Mouse (Mus musculus) lung, postnatal 25 days (tissue): ENCODE measurements at regions not wholly inside any gene's neighbourhood (a gene's known extent, or its start where the extent isn't known, plus 50 kb on each side); places are given as distances from the start of the nearest gene placed in this dataset.
A peak's percentile ranks its signal among the peaks of the same experiment; 100 is the strongest.

Source experiments
- DNase-seq: peaks from one replicate; pipeline ENCODE4 v3.0.0; 2022; ENCODE audit warnings: low spot score

GRCm38 (mm10) chr11:114258218-114258617 is 191.4 kb upstream of the Sdk2 start:
- no peak for DNase-seq

DNA sequence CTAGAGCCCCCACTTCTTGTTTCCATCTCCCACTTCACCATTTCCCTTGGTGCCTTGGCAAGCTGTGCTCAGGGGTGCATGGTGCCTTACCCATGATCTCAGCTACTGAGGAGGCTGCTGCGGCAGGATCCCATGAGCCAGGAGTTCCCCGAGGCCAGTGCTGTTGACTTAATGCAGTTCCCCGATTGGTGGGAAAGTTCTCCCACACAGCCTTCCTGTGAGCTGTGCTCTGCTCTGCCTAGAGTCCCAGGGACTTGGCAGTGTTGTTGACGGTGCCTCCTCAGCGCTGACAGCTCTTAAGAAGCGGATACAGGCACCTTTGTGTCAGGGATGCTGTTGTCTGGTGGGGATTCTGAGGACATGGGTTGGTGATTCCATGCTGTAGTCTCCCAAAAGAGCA is 190.9 kb upstream of the Sdk2 start:
- DNase-seq, result no peak

DNA sequence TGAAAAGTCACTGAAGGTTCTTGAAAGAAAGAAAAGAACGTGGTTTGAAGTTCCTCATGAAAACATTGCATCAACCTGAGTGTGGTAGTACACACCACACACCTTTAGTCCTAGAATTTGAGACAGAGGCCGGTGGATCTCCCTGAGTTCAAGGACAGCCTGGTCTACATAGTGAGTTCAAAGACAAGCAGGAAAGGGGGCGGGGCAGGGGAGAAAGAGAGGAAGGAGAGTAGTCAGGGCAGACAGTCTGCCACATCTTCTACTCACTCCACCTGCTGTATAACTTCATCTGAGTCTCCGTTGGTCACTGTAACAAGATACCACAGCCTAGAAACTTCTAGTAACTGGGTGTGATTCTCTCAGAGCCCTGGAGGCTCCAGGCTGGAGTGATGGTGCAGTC is 190.2 kb upstream of the Sdk2 start:
- no peak for DNase-seq

DNA sequence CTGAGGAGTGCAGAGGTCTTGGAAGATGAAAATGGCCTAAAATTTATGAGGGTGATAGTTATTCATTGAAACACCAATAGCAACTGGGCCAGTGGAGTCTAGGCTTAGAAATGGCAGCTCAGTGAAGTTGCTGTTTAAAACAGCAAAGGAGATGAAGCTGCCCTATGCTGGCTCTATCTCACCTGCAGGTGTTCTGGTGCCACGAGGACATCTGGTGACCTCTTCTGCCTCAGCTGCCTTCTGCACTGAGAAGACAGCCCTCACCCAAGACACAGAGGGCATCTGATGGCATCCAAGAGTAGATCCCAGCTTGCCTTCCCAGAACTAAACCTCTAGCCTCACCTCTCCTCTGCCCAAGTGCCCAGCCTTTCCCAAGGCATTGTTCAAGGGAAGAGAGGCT is 187.5 kb upstream of the Sdk2 start:
- DNase-seq, result no peak

DNA sequence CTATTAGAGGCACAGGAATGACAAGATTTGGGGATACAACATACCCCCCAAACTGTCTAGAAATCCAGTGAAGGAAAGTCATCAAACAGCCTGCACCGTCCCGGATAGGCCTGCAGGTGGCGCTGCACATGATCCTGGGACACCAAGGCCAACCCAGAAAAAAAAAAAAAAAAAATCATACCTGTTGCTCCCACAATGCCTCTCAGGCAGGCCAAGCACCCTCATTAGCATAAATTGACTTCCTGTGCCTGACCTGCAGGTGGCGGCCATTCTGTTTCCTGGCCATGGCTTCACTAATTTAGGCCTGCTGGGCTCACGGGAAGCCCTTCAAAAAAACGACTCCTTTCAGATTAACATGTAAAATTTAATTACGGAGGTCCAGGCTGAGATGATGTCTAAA is 184.8 kb upstream of the Sdk2 start:
- no peak for DNase-seq

DNA sequence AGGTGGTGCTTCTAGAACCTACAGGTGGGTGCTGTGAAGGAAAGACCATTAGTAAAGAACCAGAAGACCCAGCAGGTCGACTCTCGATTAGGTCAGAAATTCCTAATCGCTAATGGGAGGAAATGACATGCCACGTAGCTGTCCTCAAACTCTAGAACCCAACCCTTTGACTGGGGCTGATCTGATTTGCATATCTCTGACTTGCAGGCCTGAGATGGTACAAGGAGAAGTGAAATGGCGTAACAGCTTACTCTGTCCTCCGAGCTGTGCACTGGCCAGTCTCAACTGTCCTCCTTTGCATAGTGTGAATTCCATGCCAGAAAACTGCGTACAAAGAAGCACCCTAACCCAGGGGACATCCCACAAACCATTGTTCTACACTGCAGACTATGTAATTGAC is 182.4 kb upstream of the Sdk2 start:
- DNase-seq, result no peak

DNA sequence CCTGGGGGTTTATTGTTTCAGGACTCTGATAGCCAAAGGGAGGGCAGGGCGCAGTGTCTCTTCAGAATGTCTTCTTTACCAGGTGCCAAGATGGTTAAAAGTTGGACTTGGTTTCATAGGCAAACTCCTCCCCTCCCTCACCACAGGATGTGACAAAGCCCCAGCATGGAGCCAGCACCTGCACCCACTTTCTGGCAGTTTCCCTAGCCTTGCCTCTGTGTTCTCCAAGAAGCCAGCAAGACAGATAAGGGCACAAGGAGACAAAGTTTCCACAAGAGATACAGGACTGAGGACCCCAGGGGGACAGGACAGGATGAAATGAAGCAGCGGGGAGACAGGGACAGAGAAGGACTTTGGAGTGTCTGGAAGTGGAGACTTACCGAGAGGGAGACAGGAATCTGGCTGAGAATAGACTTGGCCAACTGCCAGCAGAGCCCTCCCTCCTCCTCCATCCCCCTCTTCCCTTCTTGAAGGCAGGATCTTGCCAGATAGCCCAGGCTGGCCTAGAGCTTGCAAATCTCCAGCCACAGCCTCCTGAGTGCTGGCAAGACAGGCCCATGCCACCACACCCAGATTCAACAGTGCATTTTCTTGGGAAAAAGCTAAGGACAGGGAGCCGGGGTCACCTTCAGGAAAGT is 181.5 kb upstream of the Sdk2 start:
- no peak for DNase-seq

DNA sequence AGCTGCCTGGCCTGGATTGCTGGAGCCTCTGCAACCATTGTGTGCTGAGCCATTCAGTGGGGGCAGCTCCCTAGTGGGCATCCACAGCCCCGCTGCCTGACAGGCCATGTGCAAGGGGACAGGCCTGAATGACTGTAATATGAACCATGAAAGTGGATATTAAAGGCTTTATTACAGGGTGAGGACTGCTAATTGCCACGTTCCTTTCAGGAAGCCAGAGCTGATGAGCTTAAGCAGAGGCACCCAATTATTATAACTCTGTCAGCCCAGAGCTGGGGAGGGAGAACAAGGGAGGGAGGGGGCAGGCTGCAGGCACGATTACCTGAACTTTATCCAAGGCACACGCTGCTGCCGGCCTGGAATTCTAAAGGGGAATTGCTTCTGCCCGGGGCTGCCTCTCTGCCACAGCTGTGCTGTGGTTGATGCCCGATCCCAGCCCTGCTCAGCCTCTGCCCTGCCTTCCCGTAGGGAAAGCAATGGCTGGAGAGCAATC is 172.5 kb upstream of the Sdk2 start:
- no peak for DNase-seq

- DNase-seq, result no peak
Measured at GRCm38 (mm10) chr11:114238801-114239200, 172.0 kb upstream of the Sdk2 start.

GRCm38 (mm10) chr11:114238316-114238715 is 171.5 kb upstream of the Sdk2 start:
- no peak for DNase-seq

DNA sequence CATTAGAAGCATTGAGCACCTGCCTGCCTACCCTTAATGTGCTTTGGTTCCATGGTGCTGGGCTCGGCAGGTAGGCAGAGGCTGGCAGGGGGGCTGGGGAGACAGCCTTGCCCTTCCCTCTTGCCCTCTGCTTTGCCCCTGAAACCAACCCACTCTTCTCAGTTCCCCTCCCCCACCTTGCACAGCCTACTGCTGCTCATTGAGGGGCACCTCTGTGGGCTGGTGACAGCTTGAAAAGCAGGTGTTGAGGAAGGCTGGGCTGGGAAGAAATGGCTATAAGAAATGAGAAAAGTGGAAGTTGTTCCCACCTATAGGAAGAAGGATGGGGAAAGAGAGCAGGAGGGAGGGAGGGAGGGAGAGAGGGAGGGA is 167.7 kb upstream of the Sdk2 start:
- no peak for DNase-seq

- DNase-seq, result no peak
Measured at GRCm38 (mm10) chr11:114233636-114234541, 167.0 kb upstream of the Sdk2 start.

DNA sequence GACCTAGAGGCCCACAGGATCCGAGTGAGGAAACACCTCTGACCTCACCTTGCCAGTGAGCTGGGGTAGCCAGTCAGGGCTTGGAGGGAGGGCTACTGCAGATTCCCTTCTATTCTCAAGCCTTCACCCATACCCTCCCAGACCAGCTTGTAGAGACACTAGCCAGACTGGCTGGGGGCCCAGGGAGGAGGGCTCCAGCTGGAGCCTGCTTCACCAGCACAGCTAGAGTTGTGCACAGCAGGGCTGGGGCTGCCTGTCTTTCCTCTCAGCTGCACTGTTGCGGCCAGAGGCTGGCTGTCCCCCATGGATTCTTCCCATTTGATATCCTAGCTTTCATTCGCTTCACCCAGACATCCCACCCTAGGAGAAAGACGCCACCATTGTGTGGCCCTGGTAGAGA is 165.0 kb upstream of the Sdk2 start:
- DNase-seq, result no peak

DNA sequence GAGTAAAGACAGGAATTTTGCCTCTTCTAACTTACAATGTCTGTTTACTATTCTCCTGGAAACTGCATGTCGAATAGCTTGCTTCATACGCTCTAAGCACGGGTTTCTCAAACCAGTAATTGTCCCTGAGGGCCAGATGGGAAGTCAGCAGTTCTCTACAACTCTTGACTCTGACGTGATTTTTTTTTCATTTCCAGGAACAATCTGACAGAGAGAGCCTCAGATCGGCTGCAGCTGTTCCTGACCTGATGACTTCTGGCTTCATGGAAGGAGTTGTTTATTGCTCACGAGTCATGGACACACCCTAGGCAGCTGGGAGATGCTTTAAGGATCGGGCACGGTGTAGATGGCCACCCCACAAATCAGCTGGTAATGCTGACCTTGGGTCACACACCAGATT is 162.9 kb upstream of the Sdk2 start:
- DNase-seq, result peak; percentile 58

- no peak for DNase-seq
Measured at GRCm38 (mm10) chr11:114229196-114229595, 162.3 kb upstream of the Sdk2 start.

- no peak for DNase-seq
Measured at GRCm38 (mm10) chr11:114226553-114226952, 159.7 kb upstream of the Sdk2 start.

DNA sequence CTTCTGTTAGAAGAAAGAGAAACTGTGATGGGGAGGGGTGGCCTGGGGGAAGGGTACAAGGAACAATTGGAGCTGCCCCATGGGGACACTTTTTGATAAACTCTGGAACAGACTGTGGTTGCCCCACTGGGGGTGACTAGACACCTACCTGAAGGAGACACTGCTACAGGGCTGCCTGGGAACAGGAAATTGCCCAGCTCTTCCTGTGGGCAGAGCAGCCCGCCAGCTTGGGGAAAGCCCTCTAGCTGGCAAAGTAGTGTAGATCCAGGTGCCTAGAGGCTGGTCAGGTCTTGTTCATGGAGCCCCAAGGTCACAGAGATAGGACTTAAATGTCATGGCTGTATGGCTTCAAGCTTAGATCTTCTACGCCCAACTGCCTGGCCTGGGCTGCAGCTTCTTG is 157.9 kb upstream of the Sdk2 start:
- no peak for DNase-seq

DNA sequence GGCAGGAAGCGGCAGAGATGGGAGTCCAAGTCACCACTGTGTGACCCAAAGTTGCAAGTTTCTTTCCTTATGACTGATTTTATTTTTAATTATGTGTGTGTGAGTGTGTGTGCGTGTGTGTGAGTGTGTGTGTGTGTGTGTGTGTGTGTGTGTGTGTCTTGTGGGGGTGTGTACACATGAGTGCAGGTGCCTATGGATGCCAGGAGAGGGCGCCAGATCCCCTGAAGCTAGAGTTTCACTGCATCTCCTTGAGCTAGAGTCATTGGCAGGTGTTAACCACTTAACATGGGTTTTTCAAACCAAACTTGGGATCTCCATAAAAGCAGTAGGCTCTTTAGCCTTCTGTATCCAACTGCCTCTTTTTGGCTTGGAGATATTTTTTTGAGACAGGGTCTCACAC is 156.2 kb upstream of the Sdk2 start:
- no peak for DNase-seq

- DNase-seq, result no peak
Measured at GRCm38 (mm10) chr11:114220466-114220865, 153.6 kb upstream of the Sdk2 start.

GRCm38 (mm10) chr11:114218732-114219506 is 152.1 kb upstream of the Sdk2 start:
- no peak for DNase-seq

DNA sequence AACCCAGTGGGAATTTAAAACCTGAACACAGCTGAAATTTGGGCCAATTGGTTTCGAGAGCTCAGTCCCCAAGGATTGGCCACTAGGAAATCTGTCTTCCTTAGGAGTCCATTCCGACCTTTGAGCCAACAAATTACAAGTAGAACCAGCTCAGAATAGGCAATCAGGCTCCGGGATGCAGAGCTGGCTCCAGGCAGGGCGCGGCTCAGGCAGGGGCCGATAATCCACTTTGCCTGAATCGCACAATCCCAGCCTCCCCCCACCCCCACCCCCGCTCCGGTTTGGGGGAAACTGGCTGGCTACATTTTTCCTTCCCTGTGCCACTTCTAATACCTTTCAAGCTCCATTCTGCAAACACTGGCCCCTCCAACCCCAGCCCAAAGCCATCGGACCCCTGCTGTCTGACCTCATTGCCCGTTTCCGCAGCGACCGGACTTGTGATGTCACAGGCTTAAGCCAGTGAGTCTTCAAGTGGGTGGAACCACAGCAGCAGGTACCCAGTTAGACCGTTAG is 150.5 kb upstream of the Sdk2 start:
- no peak for DNase-seq

DNA sequence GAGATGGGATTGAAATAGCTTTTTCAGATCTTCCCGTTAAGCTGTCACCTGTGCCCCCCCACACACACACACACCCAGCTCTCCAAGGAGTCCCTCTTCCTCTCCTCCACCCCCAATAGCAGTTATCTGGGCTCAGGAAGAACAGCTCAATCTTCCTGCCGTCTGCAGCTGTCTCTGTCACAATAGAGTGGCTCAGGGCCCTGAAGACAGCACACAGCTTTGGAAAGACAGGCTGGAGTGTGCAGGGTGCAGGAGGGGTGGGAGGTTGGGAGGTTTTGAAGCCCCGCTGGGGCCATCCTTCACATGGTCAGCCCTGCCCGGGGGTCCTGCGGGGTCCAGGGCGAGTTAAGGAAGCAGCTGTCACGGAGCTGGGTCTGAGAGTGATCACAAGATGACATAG is 149.6 kb upstream of the Sdk2 start:
- DNase-seq, result no peak

GRCm38 (mm10) chr11:114215256-114215655 is 148.4 kb upstream of the Sdk2 start:
- no peak for DNase-seq
